Mouse (Mus musculus): ENCODE measurements around the gene Strc. TPM values are rescaled to one million over a fixed set of nuclear protein-coding genes. Genes with fewer than 3 reads are reported as not detected.
A peak's percentile ranks its signal among the peaks of the same experiment; 100 is the strongest.

The Strc gene
- total RNA-seq, 2 experiments from 2014 or later: not detected

DNA sequence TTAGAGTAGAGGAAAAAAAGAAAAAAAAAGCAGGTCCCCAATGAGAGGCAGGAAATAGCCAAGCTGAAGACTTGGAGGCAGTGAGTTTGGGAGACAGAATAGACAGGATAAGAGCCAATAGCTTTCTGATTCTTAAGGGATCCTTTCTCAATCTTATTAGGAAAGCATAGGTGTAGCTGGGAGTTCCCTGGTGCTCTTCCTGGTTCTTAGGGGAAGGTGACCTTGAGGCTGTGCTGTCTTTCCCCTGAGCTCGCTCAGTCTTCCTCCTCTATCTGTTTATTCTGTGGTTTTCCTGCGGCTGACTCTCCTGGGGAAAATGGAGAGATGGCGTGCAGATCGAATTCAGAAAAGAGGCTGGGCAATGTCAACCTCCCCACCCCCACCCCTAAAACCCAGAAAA lies 29.0 kb downstream of the Strc start:
- no peak for ATAC-seq (replicated peaks; ENCODE audit: poor library complexity, severe bottlenecking)

DNA sequence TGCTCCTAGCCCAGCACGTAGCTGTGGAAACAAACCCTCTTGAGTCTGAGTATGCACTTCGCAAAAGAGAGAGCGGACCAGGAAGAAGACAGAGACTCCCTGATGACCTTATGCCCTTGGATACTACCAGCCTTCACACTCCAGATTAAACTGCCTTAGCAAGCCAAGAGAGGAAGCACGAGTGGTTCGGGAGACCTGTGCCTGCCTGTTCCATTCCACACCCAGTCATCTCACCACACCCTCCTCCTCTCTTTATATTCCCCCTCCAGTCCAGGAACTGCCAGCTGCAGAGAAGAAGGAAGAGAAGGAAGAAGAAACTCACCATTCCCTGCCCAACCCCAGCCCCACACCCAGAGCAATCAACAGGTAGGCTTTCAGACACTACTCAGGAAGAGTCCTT lies 29.5 kb downstream of the Strc start, which contains the start of gene Ckmt1:
Gene Ckmt1, plus strand, starts transcription at position 221 of the 400 bp plus-strand sequence.
- ATAC-seq (replicated peaks; ENCODE audit: poor library complexity, severe bottlenecking): no peak

DNA sequence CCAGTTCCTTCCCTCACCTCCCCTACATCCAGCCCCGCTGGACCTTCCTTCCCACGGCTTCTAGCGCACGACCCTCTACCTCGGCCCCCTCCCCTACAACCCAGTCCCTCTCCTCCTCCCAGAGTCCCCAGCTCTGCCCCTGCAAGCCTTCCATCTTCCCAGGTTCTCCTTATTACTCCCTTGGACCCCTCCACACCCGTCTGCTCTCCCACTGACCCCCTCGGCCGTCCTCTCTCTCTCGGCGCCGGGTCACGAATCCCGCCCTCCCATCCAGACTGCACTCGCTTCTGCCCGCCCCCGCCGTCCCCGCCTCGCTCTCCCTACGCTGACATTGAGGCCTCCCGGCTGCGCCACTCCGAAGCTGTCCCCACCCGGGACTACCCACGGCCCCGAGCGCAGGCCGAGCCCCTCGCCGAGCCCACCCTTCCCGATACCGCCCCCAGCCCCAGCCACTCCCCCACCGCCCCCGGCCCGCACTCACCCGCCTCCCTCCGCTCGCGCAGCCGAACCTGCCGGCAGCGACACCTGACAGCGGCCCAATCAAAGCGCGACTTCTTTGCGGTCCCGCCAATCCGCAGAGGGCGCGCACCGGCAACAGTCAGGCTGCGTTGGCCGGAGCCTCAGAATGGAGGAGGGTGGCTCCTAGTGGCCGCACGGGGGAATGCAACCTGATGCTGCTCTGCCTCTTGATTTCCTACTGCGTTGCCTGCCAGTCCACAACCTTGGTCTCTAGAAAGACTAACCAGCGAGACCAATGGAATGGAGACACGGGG lies 32.0 kb downstream of the Strc start, which contains the start of gene Ppip5k1:
Gene Ppip5k1, minus strand, starts transcription at position 577 of the 773 bp plus-strand sequence.
- ATAC-seq (replicated peaks; ENCODE audit: poor library complexity, severe bottlenecking): peak; percentile 97

DNA sequence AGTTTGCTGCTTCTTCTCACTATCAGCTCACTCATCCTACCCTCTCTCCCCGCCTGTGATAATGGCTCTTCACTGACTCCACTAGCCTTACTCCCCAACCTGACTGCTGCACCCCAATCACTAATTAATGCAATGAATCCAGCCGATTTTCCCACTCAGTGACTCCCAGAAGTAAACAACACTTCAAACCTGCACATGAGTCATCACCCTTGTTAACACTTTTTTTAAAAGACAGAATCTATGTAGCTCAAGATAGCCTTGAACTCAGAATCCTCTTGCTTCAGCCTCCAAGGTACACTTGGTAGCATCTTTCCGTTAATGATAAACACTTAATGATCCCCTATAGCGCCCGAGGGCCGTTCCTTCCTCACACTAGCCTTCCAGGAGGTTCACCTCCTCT lies 32.6 kb downstream of the Strc start:
- ATAC-seq (replicated peaks; ENCODE audit: poor library complexity, severe bottlenecking): no peak

DNA sequence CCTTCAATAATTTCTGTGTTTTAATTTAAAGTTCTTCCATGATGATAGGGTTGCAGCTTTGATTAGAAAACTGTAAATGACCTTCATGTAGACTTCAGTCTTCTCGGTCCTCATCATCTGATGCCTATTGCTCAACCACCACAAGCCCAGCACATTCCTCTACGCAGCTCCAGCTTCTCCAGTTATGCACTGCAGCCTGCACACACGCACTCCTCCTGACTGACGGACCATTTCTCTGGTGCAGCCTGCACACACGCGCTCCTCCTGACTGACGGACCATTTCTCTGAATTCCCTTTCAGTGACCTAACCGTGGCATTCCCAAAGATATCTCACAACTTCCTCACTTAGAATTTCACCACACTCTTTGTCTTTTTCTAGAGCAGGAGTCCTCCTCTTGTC lies 33.8 kb downstream of the Strc start:
- no peak for ATAC-seq (replicated peaks; ENCODE audit: poor library complexity, severe bottlenecking)

DNA sequence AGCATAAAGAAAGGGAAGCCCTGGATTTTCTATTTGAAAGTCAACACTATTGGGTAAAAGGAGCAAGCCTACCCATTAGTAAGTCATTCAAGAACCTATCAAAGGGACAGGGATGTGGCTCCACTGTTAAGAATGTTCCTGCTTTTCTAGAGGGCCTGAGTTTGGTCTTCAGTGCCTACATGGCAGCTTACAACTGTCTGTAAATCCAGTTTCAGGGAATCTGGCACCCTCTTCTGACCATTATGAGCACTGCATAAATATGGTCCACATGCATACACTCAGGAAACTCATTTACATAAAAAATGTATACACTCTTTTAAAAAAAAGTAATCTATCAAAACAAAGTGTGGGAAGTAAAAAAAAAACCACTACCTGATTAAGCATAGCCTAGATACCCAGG lies 47.9 kb downstream of the Strc start:
- no peak for ATAC-seq (replicated peaks; ENCODE audit: poor library complexity, severe bottlenecking)

DNA sequence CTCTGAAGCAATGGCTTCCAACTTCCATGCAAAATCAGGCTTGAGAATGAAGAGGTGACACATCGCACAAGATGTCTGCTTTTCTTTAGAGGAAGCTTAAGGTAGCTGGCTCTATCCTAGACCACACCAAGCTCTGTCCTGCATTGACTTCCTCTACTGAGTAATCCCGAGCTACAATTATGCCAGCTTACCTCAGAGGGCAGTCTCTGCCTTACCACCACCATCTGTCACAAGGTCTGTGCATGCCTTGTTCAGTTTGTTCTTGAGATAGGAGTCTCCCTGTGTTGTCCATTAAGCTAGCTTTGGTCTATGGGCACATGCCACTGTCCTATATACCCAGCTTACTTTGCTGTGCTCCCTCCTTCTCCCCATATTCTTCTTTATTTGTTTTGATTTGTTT lies 57.5 kb downstream of the Strc start:
- ATAC-seq (replicated peaks; ENCODE audit: poor library complexity, severe bottlenecking): no peak

DNA sequence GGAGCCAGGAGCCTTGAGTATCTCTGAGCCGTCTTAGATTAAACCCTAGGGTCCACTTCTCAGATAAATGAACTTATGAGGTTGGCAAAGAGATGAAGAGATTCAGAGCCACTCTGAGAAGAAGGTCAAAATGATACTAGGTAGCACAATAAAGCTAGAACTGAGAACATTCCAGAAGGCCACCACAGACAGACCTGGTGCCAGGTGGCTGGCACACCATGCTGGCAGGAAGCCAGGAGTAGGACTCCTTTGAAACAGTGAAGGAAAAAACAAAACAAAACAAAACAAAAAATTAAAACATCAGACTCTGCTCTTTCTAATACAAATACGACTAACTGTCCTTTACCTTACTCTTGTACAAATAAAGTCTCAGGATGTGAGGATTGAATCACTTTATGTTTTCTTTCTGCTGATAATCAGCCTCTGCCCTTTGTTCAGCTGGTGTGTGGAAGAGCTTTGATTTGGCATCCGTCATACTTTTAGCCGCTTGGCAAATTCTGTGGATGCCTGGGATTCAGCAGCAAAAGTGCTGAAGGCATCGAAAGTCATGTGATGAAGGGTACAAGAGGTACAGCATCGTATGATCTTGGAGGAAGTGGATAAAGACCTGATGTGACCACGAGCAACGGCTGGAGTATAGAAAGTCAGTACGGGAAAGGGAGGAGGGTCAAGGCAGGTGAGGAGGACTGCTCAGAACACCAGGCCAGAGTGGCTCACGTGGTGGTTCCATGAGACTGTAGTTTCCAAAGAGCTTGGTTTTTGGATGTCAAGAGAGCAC lies 63.1 kb downstream of the Strc start:
- no peak for ATAC-seq (replicated peaks; ENCODE audit: poor library complexity, severe bottlenecking)

DNA sequence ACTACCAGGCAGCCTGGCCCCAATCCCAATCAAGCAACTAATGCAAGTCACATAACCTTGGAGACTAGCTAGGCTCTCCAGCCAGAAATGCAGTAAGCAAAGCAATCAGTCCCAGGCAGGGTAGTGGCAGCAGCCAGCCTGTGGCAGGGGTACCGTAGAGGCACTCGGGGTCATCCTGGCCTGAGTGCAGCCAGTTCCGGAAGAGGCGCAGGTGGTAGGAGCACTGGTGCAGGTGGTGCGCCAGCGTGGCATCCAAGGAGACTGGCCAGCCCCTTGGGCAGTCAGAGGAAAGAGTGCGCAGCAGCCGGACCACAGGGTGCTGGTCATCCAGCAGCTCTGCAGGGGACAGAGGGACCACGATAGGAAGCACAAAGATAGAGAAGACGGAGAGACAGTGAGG lies 63.9 kb downstream of the Strc start:
- ATAC-seq (replicated peaks; ENCODE audit: poor library complexity, severe bottlenecking): no peak

DNA sequence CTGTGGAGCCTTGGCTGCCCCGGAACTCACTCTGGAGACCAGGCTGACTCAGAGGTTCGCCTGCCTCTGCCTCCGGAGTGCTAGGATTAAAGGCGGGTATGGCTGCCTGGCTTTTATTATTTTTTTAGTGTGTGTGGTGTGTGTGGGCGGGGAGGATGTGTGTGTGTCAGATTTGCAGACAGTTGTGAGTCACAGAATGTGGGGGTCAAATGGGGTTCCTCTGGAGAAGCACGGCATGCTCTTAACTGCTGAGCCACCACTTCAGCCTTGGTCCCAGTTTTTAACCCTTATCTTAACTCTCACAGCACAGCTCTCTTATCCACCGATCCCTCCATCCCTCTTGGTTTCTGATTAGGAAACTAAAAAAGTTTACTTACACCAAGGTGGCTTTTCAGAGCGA lies 70.7 kb downstream of the Strc start:
- no peak for ATAC-seq (replicated peaks; ENCODE audit: poor library complexity, severe bottlenecking)

Other genes with a start within 250 kb of the Strc start
- gene Adal, start 246.7 kb downstream of the Strc start, total RNA-seq (2014; fragmentation: Nextera tagmentation): 10.4 and 17.9 TPM in 2 replicates
- 9.0 and 9.2 TPM in 2 replicates for gene Adal, start 246.7 kb downstream of the Strc start, total RNA-seq (2017)
- gene Lcmt2, start 246.5 kb downstream of the Strc start, total RNA-seq (2014; fragmentation: Nextera tagmentation): 6.6 and 9.7 TPM in 2 replicates
- gene Lcmt2, start 246.5 kb downstream of the Strc start, total RNA-seq (2017): 6.6 and 7.3 TPM in 2 replicates
- gene Tubgcp4, start 216.5 kb downstream of the Strc start, total RNA-seq (2014; fragmentation: Nextera tagmentation): 48.4 and 60.8 TPM in 2 replicates
- 27.0 and 36.1 TPM in 2 replicates for gene Tubgcp4, start 216.5 kb downstream of the Strc start, total RNA-seq (2017)
- 14.1 and 21.9 TPM in 2 replicates for gene Zscan29, start 216.0 kb downstream of the Strc start, total RNA-seq (2014; fragmentation: Nextera tagmentation)
- 23.0 and 23.8 TPM in 2 replicates for gene Zscan29, start 216.0 kb downstream of the Strc start, total RNA-seq (2017)
- gene Trp53bp1, start 115.8 kb downstream of the Strc start, total RNA-seq (2014; fragmentation: Nextera tagmentation): 30.9 and 43.3 TPM in 2 replicates
- 33.3 and 43.6 TPM in 2 replicates for gene Trp53bp1, start 115.8 kb downstream of the Strc start, total RNA-seq (2017)
- gene Map1a, start 97.6 kb downstream of the Strc start, total RNA-seq (2014; fragmentation: Nextera tagmentation): not detected in 2 replicates
- gene Map1a, start 97.6 kb downstream of the Strc start, total RNA-seq (2017): 0.04 TPM in 1 of 2 replicates, not detected in the other
- 11.0 and 15.1 TPM in 2 replicates for gene Ppip5k1, start 31.8 kb downstream of the Strc start, total RNA-seq (2014; fragmentation: Nextera tagmentation)
- 8.4 and 10.3 TPM in 2 replicates for gene Ppip5k1, start 31.8 kb downstream of the Strc start, total RNA-seq (2017)
- not detected in 2 replicates for gene Ckmt1, start 29.5 kb downstream of the Strc start, total RNA-seq (2014; fragmentation: Nextera tagmentation)
- gene Ckmt1, start 29.5 kb downstream of the Strc start, total RNA-seq (2017): not detected in 2 replicates
- 315 and 355 TPM in 2 replicates for gene Pdia3, start 26.6 kb upstream of the Strc start, total RNA-seq (2014; fragmentation: Nextera tagmentation)
- gene Pdia3, start 26.6 kb upstream of the Strc start, total RNA-seq (2017): 423 and 509 TPM in 2 replicates
- gene Catsper2, start 26.6 kb upstream of the Strc start, total RNA-seq (2014; fragmentation: Nextera tagmentation): 1.3 TPM in 2 replicates
- 1.8 and 1.9 TPM in 2 replicates for gene Catsper2, start 26.6 kb upstream of the Strc start, total RNA-seq (2017)
- not detected in 2 replicates for gene Ell3, start 57.1 kb upstream of the Strc start, total RNA-seq (2014; fragmentation: Nextera tagmentation)
- gene Ell3, start 57.1 kb upstream of the Strc start, total RNA-seq (2017): not detected in 2 replicates
- 530 and 577 TPM in 2 replicates for gene Serf2, start 62.0 kb upstream of the Strc start, total RNA-seq (2014; fragmentation: Nextera tagmentation)
- gene Serf2, start 62.0 kb upstream of the Strc start, total RNA-seq (2017): 211 and 218 TPM in 2 replicates
- gene Hypk, start 66.1 kb upstream of the Strc start, total RNA-seq (2014; fragmentation: Nextera tagmentation): 103 and 133 TPM in 2 replicates
- gene Hypk, start 66.1 kb upstream of the Strc start, total RNA-seq (2017): 78.2 and 90.6 TPM in 2 replicates
- gene Serinc4, start 69.6 kb upstream of the Strc start, total RNA-seq (2014; fragmentation: Nextera tagmentation): not detected in 2 replicates
- 0.26 and 0.60 TPM in 2 replicates for gene Serinc4, start 69.6 kb upstream of the Strc start, total RNA-seq (2017)
- gene Mfap1b, start 86.9 kb upstream of the Strc start, total RNA-seq (2014; fragmentation: Nextera tagmentation): 23.3 and 30.9 TPM in 2 replicates
- gene Mfap1b, start 86.9 kb upstream of the Strc start, total RNA-seq (2017): 45.9 and 52.2 TPM in 2 replicates
- gene Mfap1a, start 119.5 kb upstream of the Strc start, total RNA-seq (2014; fragmentation: Nextera tagmentation): 23.3 and 24.5 TPM in 2 replicates
- gene Mfap1a, start 119.5 kb upstream of the Strc start, total RNA-seq (2017): 36.3 and 46.9 TPM in 2 replicates
- 34.1 and 39.1 TPM in 2 replicates for gene Wdr76, start 119.6 kb upstream of the Strc start, total RNA-seq (2014; fragmentation: Nextera tagmentation)
- 33.9 and 38.7 TPM in 2 replicates for gene Wdr76, start 119.6 kb upstream of the Strc start, total RNA-seq (2017)